ENCODE assay signal across 8 mouse cellular contexts in the genomic region with DNA sequence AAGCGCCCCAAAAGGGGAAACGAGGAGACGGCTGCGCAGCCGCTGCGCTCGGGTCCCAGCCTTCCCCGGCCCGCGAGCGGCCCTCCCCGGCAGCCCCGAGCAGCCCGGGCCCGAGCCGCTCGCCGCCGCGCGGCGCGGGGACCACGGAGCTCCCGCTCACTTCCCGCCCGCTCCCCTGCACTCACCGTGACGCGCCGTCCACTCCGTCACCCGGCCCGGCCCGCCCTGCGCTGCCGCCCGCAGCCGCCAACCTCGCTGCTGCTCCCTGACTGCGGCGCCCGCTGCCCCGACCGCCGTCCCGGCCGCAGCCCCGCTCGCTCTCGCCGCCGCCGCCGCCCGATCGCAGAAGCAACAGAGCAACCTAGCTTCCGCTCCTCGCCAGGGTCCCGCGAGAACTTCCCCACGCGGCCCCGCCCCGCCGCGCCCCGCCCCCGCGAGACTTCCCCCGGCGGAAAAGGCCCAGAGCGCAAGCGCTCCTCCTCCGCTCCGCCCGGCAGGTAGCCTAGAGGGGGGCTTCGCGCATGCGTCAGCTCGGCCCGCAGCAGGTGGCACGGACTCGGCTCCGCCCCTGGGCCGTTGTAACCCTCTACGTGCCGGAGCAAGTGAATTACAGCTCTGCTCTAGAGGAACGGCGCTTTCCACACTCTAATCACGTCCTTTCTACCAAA. TPM values are rescaled to one million over a fixed set of nuclear protein-coding genes. Genes with fewer than 3 reads are reported as not detected.
A peak's percentile ranks its signal among the peaks of the same experiment; 100 is the strongest.
DNase-seq lines count a peak whose midpoint lies in the region; ATAC-seq lines count a peak whose summit lies in the region.

A gene (minus strand): TSS at position 389 of the 668 bp plus-strand sequence.

- H3K4me1 ChIP-seq in heart, embryonic 10.5 days, result peaks cover 41% of the 10 kb centered on the region
- peaks cover 30% of the 10 kb centered on the region for H3K4me1 ChIP-seq in kidney, embryonic 15.5 days

- no peaks in the 10 kb centered on the region for H3K9me3 ChIP-seq in heart, embryonic 10.5 days
- H3K9me3 ChIP-seq in kidney, embryonic 15.5 days (replicated peaks), result no peaks in the 10 kb centered on the region

- peak; percentile 98 to 99 for DNase-seq in B cell, adult 2 months
- peak; percentile 99 for DNase-seq in brain, adult 2 months (ENCODE audit: low read depth, low spot score)
- DNase-seq in heart, embryonic 10.5 days (ENCODE audit: low spot score), result peak; percentile 98
- peak; percentile 100 for DNase-seq in liver
- DNase-seq in spleen, postnatal 4 days (ENCODE audit: low spot score in 2 of 2), result peak; percentile 99 to 100

- H3K36me3 ChIP-seq in heart, embryonic 10.5 days, result 0 out of 2 replicates have a peak, but pooled peaks cover 2% of the 10 kb centered on the region
- no peaks in the 10 kb centered on the region for H3K36me3 ChIP-seq in kidney, embryonic 15.5 days

- peak; percentile 92 for ATAC-seq in erythroblast, adult 5-6 weeks (replicated peaks; ENCODE audit: low FRiP score, poor library complexity, severe bottlenecking)
- peak; percentile 98 for ATAC-seq in kidney, embryonic 15.5 days (replicated peaks; ENCODE audit: low FRiP score)
- ATAC-seq in monocyte, adult 5-6 weeks (replicated peaks; ENCODE audit: insufficient number of reproducible peaks, low FRiP score, low TSS enrichment, poor library complexity, severe bottlenecking), result peak; percentile 79

- peak within 1 kb of the TSS; percentile 99 for H3K9ac ChIP-seq in kidney, embryonic 15.5 days

- under 1% methylated on average over 83 of the region's 91 CpGs for WGBS in heart, embryonic 10.5 days
- WGBS in kidney, embryonic 15.5 days, result under 1% methylated on average over 84 of the region's 91 CpGs

- H3K27ac ChIP-seq in heart, embryonic 10.5 days, result peak within 1 kb of the TSS; percentile 97
- H3K27ac ChIP-seq in kidney, embryonic 15.5 days, result peak within 1 kb of the TSS; percentile 94

- H3K27me3 ChIP-seq in heart, embryonic 10.5 days (ENCODE audit: insufficient read depth, poor library complexity, severe bottlenecking), result no peaks in the 10 kb centered on the region
- no peaks in the 10 kb centered on the region for H3K27me3 ChIP-seq in kidney, embryonic 15.5 days

- peak within 1 kb of the TSS; percentile 99 for H3K4me3 ChIP-seq in heart, embryonic 10.5 days
- H3K4me3 ChIP-seq in kidney, embryonic 15.5 days (replicated peaks), result peak within 1 kb of the TSS; percentile 100

- peak within 1 kb of the TSS; percentile 88 for H3K4me2 ChIP-seq in kidney, embryonic 15.5 days

RNA-seq across cellular contexts. Expression of the gene that starts here (rescaled TPM):
- total RNA-seq in erythroblast, adult 5-6 weeks (2015; ENCODE audit: low replicate concordance), result 27.4 and 34.4 TPM in 2 replicates
- total RNA-seq in erythroblast, adult 5-6 weeks (2017; ENCODE audit: low replicate concordance), result 12.0 and 21.9 TPM in 2 replicates
- polyA plus RNA-seq in heart, embryonic 10.5 days (2016; fragmentation: Nextera tagmentation; extraction: Ambion mirVana), result 78.4 and 107 TPM in 2 replicates
- 92.0 and 98.4 TPM in 2 replicates for polyA plus RNA-seq in kidney, embryonic 15.5 days (2015; fragmentation: Nextera tagmentation; extraction: Ambion mirVana)
- total RNA-seq in monocyte, adult 5-6 weeks (2017), result 28.1 to 56.7 TPM (median 47.2 TPM) in 3 replicates

Comparison
In these comparisons a context has a peak if more than half of its experiments do, and no peak if none do; other contexts are left out.
1. Peak in every context shown above with its lines: DNase-seq, ATAC-seq, H3K4me3 ChIP-seq and H3K27ac ChIP-seq.